Mouse (Mus musculus) lung, postnatal 10 days (tissue): ENCODE data around the gene Dip2b.
"Not testable (repeated sequence)": the region's sequence is repeated elsewhere in the genome, so short reads cannot be mapped to it uniquely, and the experiment has no call there.

Experiments
- DNase-seq: peaks from one replicate; pipeline ENCODE4 v3.0.0; 2021

The Dip2b gene

DNA sequence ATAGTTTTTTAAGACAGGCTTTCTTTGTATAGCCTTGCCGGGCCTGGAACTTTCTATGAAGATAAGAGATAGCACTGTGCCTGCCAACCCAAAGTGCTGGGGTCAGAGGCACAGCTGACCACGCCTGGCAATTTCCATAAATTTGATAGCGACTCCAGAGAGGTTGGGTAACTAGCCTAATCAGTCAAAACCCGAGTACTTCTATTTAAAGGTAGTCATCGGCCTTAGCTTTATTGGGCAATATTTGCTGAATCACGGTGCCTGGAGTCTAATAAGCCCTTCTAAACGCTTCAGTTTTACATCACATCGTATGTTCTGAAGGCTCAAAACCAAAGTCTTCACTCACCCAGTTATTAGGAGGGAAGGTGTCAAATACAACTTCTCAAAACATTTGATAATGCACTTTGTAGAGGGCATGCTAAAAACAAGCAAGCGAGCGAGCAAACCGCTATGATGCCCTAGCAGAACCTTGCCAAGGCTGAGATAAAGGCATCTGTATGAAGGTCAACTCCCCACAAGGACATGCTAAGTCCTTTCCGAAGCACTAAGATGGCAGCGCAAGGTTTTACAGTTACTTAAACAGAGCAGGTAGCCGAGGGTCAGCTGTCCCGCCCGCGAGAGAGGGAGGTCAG is 188.7 kb downstream of the Dip2b start:
- DNase-seq, result peak; percentile 16

DNA sequence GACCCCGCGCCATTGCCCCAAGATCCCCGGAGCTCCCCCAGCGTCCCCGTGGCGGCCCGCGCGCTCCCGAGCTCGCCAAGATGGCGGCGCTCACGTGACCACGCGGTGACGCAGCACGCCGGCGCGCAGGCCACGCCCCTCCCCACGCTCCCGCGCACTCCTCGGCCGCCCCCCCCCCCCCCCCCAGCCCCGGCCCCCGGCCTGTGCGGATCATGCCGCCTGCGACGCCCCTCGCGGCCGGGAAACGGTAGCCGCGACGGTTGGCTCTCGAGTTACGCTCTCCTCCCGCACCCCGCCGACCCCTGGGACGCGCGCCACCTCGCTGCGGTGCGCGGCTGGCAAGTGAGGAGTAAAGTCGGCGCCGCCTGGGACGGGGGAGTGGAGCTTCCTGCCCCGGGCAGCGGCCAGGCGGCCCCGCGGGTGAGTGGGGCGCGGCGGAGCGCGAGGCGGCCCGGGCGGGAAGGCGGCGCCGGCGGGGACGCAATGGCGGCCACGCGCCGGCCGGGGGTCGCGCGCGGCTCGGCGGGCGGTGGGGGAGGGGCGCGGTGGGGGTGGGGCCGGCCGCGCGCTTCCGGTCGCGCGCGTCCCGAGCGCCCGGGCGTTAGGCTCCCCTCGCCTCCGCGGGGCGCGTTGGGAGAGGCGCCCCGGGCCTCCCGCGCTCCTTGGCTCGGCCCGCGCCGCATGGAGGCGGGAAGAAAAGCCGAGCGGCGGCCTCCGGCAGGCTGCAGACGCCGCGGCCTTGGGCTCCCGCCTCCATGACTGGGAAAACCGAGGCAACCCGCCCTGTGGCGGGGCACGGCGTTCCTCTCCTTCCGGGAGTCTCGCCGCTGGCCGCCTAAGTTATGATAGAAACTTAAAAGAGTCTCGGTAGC is 189.4 kb downstream of the Dip2b start, which contains the start of gene Atf1:
Atf1 (plus strand) TSS at position 157 of the 872 bp plus-strand sequence.
- DNase-seq, result peak; percentile 93

DNA sequence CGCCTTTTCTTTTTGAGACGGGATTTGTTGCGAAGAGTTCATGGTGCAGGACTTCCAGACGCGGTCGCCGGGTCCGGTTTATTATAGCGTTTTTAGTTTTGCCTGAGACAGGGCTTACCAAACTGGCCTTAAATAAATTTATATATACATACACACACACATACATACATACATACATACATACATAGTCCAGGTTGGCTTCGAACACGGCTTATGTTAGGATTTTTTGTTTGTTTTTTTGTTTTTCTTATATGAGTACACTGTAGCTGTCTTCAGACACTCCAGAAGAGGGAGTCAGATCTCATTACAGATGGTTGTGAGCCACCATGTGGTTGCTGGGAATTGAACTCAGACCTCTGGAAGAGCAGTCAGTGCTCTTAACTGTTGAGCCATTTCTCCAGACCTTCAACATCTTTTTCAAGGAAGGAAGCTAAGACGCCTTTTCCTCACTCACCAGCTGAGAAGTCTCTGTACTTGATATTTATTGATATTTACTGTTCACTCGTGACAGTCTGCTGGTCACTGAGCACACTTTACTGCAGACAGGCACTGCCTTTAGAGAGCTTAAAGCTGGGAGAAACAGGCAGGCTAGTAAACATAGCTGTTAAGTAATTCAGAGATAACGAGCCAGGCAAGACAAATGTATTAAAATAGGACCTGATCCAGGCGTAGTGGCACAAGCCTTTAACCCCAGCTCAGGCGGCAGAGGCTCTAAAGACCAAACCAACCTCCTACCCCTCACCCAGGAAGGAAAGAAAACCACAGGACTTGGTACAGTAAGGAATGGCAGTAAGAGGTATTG is 190.3 kb downstream of the Dip2b start:
- DNase-seq, result no peak

DNA sequence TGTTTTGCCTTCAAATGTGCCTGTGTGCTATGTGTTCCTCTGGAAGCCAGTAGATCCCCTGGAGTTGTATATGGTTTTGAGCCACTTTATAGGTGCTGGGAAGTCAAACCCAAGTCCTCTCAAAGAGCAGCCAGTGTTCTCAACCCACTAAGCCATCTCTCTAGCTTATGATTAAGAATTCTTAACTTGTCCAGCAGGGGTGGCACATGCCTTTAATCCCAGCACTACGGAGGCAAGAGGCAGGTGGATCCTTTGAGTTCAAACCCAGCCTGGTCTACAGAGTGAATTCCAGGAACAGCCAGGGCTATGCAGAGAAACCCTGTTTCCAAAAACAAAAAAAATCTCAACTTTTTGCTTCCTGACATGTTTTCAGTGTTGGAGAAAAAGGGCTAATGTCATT is 192.2 kb downstream of the Dip2b start:
- no peak for DNase-seq

DNA sequence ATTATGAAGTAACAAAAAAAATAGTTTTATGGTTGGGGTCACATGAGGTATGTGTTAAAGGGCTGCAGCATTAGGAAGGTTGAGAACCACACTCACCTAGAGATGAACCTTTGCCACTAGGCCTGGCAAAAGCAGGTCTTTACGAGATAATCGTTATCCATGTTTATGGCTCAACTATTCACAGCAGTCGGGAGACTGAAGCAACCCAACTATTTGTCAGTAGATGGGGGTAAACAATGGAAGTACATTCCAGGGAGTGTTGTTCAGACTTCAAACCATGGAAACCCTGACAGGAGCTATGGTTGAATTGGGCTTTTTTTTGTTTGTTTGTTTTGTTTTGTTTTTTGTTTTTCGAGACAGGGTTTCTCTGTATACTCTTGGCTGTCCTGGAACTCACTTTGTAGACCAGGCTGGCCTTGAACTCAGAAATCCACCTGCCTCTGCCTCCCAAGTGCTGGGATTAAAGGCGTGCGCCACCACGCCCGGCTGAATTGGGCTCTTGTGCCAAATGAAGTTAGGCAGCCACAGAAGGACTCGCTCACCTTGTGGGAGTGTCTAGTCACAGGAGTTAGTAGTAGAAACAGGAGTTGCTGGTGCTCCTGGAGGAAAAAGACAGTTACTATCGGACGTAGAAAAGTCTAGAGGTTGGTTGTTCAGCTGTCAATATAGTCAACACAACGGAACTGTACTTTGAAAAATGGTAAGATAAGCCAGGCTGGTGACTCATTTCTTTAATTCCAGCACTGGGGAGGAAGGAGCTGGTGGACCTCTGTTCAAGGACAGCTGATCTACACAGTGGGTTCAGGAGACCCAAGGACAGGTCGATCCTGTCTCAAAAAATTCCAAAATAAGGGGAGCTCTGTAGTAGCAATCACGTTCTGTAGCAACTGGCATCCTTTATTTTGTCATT is 193.4 kb downstream of the Dip2b start:
- no peak for DNase-seq

DNA sequence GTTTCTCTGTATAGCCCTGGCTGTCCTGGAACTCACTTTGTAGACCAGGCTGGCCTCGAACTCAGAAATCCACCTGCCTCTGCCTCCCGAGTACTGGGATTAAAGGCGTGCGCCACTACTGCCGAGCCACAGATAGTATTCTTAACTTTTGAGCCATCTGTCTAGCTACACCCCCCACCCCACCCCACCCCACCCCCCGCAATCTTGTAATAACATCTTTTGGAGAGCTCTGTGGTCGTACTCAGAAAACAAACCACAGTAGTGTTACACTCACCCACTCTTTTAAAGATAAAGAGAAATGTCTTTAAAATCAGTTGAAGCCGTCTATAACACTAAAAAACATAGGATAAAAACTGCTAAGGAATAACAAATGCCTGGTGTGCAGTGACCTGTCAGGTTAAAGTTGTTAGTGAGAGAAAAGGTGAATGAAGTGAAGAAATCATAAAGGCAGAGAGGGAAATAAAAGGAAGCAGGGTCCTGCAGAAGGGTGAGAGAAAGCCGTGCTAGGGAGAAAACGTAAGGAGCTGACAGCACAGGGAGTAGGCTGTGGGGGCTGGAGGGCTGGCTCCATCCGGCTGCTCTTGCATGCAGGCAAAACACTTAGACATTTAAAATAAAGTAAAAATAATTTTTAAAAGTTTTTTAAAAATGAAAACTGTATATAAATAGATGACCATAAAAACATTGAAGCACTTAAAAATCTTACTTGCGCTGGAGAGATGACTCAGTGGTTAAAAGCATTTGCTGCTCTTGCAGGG is 196.9 kb downstream of the Dip2b start:
- no peak for DNase-seq

DNA sequence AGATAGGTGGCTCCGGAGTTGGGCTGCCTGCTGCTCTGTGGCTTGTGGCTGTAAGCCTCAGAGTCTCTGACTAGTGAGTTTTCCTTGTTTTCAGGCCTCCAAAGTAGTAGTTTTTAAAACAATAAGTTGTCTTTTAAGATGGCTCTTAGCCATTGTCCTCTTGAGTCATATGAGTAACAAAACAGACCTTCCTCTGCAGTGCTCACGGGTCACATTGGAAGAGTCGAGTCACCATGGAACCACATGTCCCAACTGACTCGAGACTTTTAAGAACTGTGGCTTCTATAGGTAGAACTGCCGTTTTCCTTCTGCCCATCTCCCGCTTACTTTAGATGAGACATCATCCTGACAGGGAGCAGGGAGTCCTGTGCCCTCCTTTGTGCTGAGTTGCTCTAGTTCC is 198.5 kb downstream of the Dip2b start:
- no peak for DNase-seq

DNA sequence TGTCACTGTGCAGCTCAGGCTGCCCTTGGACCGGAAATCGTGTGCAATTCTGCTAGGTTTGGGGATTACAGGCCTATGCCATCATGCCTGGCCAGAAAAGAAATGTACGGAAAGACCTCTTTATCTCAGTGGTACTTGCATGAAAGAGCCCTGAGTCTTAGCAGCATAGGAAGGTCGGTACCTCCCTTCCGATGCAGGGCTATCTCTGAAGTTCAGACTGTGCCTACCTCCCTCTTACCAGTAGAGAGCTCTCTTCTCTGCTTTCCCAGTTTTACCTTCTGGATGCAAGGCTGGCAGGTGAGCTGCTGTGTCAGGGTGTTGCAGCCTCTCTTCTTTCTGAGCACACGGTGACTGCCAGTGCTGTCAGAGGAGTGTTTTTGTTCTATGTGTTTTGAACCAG is 203.3 kb downstream of the Dip2b start:
- DNase-seq, result no peak

DNA sequence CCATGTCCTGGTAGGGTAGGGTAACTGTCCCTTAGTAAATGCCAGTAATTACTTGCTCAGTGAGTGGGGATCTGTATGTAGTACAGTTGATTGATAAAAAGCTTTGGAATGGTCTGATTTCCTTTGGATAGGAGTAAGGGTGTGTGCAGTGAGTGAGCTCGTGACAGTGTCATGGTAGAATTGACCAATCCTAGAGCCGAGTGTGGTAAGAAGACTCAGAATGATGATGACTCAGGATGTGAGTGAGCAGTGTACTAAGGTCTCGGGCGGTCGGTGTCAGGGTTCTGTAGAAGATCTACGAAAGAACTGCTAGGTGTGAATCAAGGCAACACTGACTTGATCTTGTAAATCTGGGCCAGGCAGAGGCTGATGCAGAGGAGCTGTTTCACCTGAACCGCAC is 207.5 kb downstream of the Dip2b start:
- DNase-seq, result no peak

DNA sequence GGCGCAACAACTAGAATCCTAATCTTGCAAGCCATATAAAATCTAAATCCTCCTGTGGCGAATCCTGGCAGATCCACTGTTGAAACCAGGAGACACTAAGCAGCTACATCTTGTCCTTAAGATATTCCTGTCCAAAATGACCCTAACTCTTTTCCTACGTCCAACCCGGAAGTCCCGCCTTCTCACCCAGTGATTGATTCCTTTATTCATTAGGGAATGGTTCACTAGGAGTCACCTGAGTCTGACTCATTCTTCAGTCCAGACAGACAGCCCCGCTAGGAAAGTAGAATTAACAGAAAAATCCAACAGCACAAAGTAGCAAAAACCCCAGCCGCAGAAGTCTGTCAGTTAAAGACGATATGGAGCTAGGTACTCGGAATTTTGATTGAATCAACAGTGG is 208.8 kb downstream of the Dip2b start:
- DNase-seq, result no peak

DNA sequence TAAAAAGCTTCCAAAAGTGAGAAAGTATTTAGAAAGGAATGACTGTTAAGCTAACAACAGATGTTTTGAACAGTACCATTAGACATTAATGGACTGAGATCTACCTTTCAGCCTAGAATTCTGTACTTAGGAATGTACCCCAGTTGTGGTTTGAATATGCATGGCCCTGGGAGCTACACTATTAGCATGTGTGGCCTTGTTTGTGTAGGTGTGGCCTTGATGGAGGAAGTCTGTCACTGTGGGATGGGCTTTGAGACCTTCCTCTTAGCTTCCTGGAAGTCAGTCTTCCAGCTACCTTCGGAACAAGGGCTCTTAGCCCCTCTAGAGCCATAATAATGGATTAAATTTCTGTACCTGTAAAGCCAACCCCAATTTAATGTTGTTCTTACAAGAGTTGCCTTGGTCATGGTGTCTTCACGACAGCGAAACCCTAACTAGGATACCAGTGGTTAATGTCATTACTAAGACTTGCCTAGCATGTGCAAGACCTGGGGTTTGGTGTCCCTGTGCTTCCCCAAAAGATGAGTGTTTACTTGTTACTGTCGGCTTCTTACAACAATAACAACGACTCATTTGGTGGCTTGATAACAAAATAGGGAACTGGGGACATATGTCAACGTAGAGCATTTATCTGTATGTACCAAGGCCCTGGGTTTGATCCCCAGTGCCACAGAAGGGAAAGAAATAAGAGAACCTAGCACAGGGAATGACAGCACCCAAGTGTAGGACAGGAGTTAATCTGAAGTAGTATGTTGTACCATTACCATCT is 210.4 kb downstream of the Dip2b start:
- no peak for DNase-seq

DNA sequence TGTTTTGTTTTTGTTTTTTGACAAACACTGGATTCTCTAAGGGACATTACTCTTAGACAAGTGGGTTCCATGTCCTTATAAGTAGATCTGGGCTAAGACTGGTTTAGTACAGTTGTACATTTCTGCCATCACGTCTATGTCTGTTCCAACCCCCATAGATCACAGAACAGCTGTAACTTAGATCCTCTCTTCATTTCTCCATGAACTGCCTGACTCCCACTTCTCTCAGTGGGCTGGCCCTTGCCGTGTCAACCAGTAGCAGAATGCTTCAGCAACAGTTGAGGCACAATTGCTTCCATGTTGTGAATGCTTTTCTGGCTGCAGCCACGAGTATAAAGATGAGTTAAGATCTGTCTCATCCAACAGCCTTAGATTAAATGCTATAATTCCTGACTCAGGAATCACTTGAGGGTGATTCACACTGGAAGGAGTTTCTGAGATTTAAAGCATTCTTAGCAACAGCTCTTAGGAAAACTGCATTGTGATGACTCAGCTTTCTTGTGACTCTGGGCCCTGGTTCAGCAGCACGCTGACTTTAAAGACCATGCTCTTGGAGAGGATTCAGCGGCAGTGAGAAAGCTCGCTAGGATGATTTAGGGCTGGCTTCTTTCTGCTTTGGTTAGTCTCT is 212.8 kb downstream of the Dip2b start:
- DNase-seq, result peak; percentile 33

DNA sequence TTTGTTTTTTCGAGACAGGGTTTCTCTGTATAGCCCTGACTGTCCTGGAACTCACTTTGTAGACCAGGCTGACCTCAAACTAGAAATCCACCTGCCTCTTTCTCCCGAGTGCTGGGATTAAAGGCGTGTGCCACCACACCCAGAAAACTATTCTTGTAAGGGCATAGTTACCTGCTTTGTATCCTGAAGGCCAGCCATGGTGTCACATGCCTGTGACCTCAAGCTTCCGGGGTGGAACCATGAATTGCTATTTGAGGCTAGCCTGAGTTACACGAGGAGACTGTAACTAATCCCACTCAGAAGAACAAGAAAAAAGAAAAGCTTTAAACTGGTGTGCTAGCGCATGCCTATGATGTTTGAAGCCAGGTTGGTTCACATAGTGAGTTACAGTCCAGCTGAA is 217.9 kb downstream of the Dip2b start:
- DNase-seq, result no peak

DNA sequence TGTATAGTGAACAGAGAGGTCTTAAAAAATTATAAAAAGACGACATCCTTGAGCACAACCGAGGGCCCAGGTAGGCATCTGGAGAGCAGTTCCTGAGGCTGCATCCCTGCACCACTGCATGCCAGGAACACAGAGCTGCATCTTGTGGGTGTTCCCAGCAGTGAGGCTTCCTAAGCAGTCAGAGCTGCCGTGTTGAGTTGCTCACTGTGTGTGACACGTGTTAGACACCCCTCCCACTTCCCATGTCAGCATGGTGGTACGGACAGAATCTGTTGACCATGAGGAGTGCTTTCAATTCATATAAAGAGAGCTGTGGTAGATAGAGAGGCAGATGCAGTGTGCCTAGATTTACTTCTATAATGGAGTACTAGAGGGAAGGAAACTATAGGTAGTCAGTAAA is 218.8 kb downstream of the Dip2b start:
- DNase-seq, result no peak

DNA sequence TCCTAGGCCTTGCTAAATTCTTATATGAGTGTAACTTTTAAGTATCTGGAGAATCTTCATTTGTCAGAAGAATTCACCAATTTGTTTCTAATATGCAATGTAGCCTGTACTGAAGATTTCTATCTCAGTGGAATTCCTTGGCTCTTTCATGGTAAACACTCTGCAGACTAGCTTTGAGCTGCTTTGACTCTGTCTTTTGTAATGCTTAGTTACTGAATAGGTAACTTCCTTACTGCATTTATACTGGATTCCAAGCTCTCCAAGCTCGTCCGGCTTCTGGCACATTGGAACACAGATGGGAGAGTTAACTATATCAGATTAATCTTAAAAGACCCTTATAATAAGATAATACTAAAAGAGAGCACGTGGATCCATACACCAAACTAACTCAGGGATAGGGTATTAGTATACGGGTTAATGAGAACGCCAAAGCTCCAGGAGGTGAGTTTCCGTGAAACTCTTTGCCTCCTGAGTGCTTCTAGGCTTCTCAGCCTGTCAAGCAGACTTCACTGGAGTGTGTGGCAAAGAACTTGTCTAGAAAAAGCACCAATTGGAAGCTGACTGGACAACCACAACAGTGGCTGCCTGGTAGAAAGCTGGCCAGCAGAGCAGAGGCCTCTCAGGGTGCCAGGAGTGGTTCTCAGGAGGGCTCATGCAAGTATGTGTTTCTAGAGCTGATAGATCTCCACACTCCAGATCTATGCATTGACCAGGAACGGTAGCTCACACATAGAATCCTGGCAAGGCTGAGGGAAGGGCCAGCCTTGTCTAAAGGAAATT is 220.4 kb downstream of the Dip2b start:
- DNase-seq, result peak; percentile 27

DNA sequence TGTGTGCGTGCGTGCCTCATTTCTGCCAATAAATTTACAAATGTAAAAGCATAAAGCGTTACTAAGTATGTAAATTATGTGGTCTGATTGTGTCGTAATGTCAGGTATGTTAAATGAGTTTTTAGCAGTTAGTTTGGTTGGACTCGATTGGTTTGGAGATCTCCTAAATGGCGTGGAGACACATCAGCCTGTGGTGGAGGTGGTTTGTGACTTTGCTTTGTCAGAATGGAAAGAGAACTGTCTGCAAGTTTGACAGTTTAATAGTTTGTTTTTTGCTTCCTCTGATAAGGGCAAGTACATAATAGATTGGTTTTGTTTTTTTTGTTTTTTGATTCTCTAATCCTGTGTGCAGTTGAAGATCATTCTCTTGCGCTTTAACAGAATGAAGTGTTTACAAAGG is 221.9 kb downstream of the Dip2b start:
- not testable (repeated sequence) for DNase-seq

DNA sequence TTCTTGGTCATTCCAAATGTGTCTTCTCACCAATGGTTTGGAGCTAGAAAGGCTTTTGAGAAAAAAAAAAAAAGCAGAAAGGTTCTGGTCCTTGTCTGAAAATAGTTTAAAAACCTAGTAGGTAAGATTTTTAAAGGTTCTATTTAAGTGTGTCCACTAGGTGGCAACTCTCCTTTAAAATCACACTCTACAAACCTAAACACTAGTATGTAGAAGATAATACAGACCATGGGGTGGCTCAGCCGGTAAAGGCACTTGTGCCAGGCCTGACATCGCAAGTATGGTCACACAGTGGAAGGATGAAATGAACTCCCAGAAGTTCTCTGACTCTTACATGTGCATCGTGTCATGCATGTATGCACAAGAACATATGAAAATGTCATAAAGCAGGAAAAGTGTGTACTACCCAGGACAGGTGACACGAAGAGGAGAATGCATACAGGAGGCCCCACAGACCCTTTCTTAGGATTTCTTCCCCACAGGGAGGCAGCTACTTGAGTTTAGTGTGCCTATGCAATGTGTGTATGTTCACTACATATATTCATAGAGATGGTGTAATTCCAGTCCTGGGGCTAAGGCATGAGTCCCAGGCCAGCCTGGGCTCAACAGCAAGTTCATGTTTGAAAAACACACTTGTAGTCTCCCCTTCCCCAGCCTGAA is 224.9 kb downstream of the Dip2b start:
- DNase-seq, result peak; percentile 23

DNA sequence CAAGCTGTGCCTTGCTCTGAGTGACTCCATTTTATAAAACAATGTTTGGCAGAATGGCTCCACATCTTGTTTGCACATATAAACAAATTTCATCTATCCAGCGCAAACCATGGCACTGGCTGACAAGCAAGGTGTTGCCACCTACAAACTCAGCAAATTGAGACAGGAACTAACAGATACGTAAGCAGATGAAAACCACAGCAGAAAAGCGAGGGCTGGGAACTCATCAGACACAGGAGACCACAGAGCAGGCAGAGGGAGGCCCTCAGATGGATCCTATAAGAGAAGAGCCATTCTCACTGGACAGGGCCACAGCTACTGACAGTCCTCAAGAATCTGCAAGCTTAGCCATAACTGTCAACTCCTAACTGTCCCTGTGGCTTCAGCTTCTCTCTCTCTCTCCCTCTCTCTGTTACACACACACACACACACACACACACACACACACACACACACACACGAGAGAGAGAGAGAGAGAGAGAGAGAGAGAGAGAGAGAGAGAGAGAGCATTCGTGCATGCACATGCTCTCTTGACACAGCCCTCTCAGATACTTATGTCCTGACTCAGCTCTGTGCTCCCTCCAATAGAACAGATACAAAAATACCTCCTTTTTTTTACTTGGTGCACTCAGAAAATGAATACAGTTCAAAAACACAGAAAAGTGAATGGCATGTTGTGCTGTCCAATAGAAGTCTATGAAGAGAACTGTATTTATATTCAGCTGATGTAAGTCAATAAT is 227.3 kb downstream of the Dip2b start:
- DNase-seq, result no peak
